Mouse (Mus musculus) lung, adult 2 months (tissue): ENCODE measurements around the gene Smg5. TPM values are rescaled to one million over a fixed set of nuclear protein-coding genes. Genes with fewer than 3 reads are reported as not detected.
"Not testable (repeated sequence)": the region's sequence is repeated elsewhere in the genome, so short reads cannot be mapped to it uniquely, and the experiment has no call there.

ENCODE experiments used
- DNase-seq: peaks from one replicate; pipeline ENCODE4 v3.0.0; 2022
- H3K4me1 ChIP-seq: fragments of 200-500 bp; 2 replicates; pipeline ENCODE4 v1.6.1; 2011; ENCODE audit warnings: low read length; ENCODE audit not compliant: control insufficient read depth, insufficient read depth
- H3K4me3 ChIP-seq: fragments of 200-500 bp; replicated peaks from 2 replicates; pipeline ENCODE3; 2011; ENCODE audit warnings: low read depth, mild to moderate bottlenecking, control low read depth, low read length; ENCODE audit errors: extremely low read depth
- CTCF ChIP-seq: fragments of 200-500 bp; IDR thresholded peaks from 2 replicates; pipeline ENCODE4 v1.5.1; 2011; ENCODE audit warnings: mild to moderate bottlenecking, low read length, control low read depth; ENCODE audit not compliant: insufficient read depth
- POLR2A ChIP-seq: fragments of 200-500 bp; IDR thresholded peaks from 2 replicates; pipeline ENCODE4 v1.6.1; 2011; ENCODE audit warnings: low read depth, mild to moderate bottlenecking, control low read depth, low read length, borderline replicate concordance; ENCODE audit errors: extremely low read depth
- WGBS: fragments of 180-500 bp; shearing (Covaris S2); methylation state at CpG from one replicate; pipeline ENCODE4 v1.1.7; 2018; 5-methylcytosine and 5-hydroxymethylcytosine counted together
- polyA plus RNA-seq: library from polyadenylated mRNA; depleted of rRNA; stranded (reverse); fragments of >200 nt; gene quantifications from 2 replicates; pipeline ENCODE4 v1.2.3, GENCODE M21; 2012; rRNA removed

Smg5 gene
- 48.4 and 63.7 TPM in 2 replicates for polyA plus RNA-seq

DNA sequence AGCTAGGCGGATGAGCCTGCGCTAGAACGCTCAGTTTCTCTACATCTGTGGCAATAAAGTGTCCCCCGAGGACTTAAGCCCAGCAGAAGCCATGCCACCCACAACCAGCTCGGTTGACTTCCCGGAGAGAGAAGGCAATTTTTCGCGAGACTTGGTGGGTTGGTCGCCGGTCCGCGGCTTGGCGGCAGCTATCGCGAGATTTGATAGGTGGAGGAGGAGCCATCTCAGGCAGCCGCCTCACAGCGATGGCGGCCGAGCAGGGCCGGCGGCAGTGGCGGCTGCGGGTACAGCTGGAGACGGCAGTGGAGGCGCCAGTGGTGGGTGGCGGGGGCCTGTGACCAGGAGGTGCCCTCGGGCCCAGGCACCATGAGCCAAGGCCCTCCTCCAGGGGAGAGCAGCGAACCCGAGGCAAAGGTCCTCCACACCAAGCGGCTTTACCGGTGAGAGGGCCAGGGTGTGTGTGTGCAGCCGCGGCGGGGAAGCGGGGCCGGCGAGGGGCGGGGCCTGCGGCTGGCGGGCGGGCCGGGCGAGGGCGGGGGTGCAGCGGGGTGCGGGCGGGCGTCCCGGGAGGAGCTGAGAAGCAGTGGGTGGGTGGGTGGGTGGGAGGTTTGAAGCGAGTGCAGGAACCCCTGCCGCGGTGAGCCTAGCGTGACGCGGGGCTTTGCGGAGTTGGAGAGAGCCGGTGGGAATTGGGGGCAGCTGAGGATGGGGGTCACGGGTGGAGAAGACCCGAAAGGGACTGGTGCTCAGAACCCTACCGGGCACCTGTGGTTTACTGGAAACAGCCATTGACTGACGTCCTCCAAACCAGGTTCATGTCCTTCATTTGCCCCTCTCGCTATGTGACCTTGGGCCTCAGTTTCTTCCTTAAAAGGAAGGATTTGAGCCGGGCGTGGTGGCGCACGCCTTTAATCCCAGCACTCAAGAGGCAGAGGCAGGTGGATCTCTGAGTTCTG is at the start of gene Smg5, which contains the start of gene Tmem79:
Smg5 (plus strand) TSS at position 203 of the 956 bp plus-strand sequence.
Tmem79 (minus strand) TSS at position 91 of the 956 bp plus-strand sequence.
- peak; percentile 98 for TF ChIP-seq POLR2A
- no peak for TF ChIP-seq CTCF
- WGBS, result 1% methylated on average over 50 of the region's 66 CpGs
- Histone ChIP-seq H3K4me3 (peak within 1 kb of the TSS; percentile 99), H3K4me1 (peaks cover 7% of the 10 kb centered on the region)
- DNase-seq, result peak; percentile 97

GRCm38 (mm10) chr3:88287110-88287509 is 49.0 kb upstream of the Smg5 start, which contains the start of gene Gm38392:
Gene Gm38392, minus strand, starts transcription at chr3:88287210.
- H3K4me3 ChIP-seq, result no peak within 1 kb of the TSS
- H3K4me1 ChIP-seq, result 0 out of 2 replicates have a peak, but pooled peaks cover 2% of the 10 kb centered on the region
- 96% methylated on average over 4 of the region's 4 CpGs for WGBS
- TF ChIP-seq POLR2A (no peak), CTCF (no peak)
- no peak for DNase-seq

- peak; percentile 46 for DNase-seq
- H3K4me3 ChIP-seq, H3K4me1 ChIP-seq: not testable (repeated sequence)
- WGBS, result 55% methylated on average over 10 of the region's 10 CpGs
These were observed 47.8 kb upstream of the Smg5 start for GRCm38 (mm10) chr3:88288133-88288713.

GRCm38 (mm10) chr3:88291970-88292369 is 44.1 kb upstream of the Smg5 start:
- H3K4me1 ChIP-seq, result peaks cover 2% of the 10 kb centered on the region; the same call in 1 of the 2 replicates
- TF ChIP-seq POLR2A (no peak), CTCF (no peak)
- peak; percentile 31 for DNase-seq
- WGBS, result 34% methylated on average over 4 of the region's 4 CpGs
- H3K4me3 ChIP-seq, result no peak overlapping the region

- WGBS, result 50% methylated on average over 1 of the region's 1 CpGs
- DNase-seq, H3K4me3 ChIP-seq, H3K4me1 ChIP-seq: not testable (repeated sequence)
These were observed 40.8 kb upstream of the Smg5 start for GRCm38 (mm10) chr3:88295272-88295671.

- Histone ChIP-seq H3K4me3 (peak overlapping the region; percentile 85), H3K4me1 (peaks cover 7% of the 10 kb centered on the region)
- TF ChIP-seq POLR2A (no peak), CTCF (no peak)
- WGBS, result under 1% methylated on average over 12 of the region's 12 CpGs
- no peak for DNase-seq
These were observed 39.9 kb upstream of the Smg5 start for GRCm38 (mm10) chr3:88296110-88296560.

- under 1% methylated on average over 44 of the region's 44 CpGs for WGBS
- Histone ChIP-seq H3K4me1 (peaks cover 7% of the 10 kb centered on the region), H3K4me3 (peak within 1 kb of the TSS; percentile 96)
- TF ChIP-seq POLR2A, result peak; percentile 81
- TF ChIP-seq CTCF, result no peak
- DNase-seq, result peak; percentile 90
These were observed 39.3 kb upstream of the Smg5 start, which contains the start of the genes Tsacc and Cct3 for GRCm38 (mm10) chr3:88296561-88297318. Gene Tsacc, minus strand, starts transcription at chr3:88296999. Gene Cct3, plus strand, starts transcription at chr3:88297116.

GRCm38 (mm10) chr3:88297321-88297851 is 38.7 kb upstream of the Smg5 start:
- under 1% methylated on average over 30 of the region's 30 CpGs for WGBS
- TF ChIP-seq CTCF (no peak), POLR2A (no peak)
- DNase-seq, result no peak
- Histone ChIP-seq H3K4me1 (peaks cover 7% of the 10 kb centered on the region), H3K4me3 (peak overlapping the region; percentile 96)

- Histone ChIP-seq H3K4me1 (peaks cover 7% of the 10 kb centered on the region), H3K4me3 (no peak overlapping the region)
- DNase-seq, result no peak
- no peak for TF ChIP-seq POLR2A
- no peak for TF ChIP-seq CTCF
- 82% methylated on average over 1 of the region's 1 CpGs for WGBS
These were observed 36.9 kb upstream of the Smg5 start for GRCm38 (mm10) chr3:88299172-88299571.
